Mouse (Mus musculus): ENCODE data around the gene Wwtr1.
A peak's percentile ranks its signal among the peaks of the same experiment; 100 is the strongest.

Gene Wwtr1

DNA sequence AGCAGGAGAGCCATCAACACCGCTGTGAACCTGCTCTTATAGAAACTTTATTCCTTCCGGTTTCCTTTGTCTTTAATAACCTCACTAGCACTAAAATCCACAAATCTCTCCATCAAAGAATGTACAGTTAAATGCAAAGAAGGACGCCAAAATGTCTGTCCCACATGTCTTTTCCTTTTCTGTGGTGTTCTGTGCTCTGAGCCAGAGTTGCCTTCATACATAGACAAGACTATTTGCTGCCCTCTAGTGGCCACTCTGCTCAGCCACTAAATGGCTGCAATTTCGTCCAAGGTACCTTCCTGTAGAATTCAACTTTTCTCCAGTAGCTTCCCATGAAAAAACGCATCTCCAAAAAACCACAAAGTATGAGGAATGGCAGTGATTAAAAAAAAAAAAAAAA is 127.3 kb downstream of the Wwtr1 start:
- peak in 1 of 2 experiments; percentile 31 for DNase-seq (ENCODE audit: low spot score in 2 of 2)

DNA sequence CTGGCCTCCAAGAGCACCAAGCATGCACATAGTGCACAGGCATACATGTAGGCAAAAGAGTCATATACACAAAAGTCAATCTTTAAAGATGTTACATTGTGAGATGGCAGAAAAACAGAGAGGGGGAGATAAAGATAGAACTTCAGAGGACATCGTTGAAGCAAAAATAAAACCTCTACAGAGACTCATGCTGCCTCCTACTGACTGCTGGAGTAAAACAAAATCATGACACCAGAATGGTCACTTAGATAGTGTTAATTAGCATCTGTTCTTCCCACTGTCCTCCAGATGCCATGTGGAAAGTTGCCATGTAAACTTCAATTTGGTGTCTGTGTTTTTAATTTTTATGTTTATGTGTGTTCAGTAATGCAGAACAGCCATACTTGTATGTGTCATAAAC is 127.8 kb downstream of the Wwtr1 start:
- no peak for DNase-seq (ENCODE audit: low spot score in 2 of 2)

DNA sequence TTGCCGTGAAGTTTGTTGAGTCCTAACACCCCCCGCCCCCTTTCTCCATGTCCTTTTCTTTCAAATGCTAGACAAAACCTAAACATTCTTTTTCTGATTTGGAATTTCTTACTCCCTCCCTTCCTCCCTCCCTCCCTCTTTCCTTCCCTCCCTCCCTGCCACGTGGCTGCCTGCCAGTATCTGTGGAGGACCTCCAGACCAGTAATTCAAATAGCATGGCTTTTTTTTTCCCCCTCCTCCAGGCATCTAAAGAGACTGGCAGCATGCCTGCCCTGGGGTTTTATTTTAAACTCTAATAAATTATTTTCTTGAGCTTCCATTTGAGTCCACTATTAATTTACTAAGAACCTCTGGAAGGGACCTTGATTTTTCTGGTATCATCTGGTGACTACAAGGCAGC is 130.0 kb downstream of the Wwtr1 start:
- DNase-seq (ENCODE audit: low spot score in 2 of 2): no peak

DNA sequence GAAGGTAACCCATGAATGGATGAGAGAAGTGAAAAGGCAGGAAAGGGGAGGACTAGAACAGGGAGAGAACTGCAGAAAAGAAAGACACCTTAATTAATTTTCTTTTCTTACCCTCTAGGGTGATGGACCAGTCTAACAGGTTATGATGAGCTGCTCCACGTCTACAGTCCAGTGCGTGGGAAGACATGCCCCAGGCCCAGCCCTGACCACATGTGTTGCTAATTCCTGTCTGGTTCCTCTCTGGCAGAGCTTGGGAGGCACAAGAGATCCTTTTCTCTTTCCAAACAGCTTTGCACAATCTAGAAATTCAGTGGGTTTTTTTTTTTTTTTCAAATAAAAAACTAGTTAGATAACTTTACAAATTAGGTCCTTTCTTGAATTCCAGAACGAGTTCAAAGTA is 134.8 kb downstream of the Wwtr1 start:
- DNase-seq (ENCODE audit: low spot score in 2 of 2): no peak

DNA sequence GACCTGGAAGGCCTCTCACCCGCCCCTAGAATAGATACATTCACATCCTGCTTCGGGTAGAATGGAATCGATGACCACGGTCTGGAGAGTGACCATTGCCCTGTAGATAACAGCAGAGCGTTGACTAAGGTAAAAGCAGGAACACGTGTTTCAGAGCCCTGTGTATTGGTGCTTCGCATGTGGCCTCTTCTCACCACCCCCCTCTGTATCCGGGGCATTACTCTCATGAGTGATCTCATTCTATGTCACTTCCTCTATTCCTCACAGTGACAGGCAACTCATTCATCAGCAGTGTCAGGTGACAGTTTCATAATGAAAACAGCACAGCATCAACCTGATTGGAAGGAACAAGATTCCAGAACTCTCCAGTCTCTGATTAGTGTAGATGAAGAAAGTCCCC is 140.3 kb downstream of the Wwtr1 start:
- DNase-seq (ENCODE audit: low spot score in 2 of 2): no peak

DNA sequence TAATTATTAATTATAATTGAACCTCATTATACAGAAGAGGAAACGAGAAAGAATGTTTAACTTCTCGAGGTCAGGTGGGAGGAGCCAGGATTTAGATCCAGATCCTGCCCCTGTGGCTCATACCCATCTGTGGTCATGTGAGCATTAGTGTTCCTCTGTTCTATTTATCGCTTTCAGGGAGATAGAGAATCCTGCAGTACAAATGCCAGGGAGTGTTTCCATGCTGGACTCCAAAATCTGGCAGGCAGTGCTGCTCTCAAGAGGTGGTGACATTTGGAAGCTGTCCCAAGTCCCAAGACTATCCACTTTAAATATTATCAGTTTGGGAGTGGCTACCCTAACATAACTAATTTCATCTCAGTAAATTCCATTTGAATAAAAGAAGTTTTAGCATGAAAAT is 144.0 kb downstream of the Wwtr1 start:
- DNase-seq (ENCODE audit: low spot score in 2 of 2): no peak

DNA sequence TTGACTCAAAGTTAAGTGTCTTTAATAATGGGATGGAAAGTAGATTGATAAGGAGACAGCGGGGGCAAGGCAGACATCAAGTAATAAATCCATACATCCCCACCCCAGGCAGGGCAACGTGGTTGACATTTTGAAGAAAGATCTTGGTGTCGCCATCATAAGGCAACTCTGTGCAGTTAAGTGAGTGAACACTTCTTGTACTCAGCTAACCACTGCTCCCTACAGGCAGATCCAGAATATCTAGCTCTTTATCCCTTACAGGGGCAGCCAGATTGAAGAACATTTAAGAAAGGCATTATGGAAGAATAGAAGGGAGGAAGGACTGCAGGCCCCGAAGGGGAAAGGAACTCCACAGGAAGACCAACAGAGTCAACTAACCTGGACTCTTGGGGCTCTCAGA is 146.2 kb downstream of the Wwtr1 start:
- DNase-seq (ENCODE audit: low spot score in 2 of 2): no peak

DNA sequence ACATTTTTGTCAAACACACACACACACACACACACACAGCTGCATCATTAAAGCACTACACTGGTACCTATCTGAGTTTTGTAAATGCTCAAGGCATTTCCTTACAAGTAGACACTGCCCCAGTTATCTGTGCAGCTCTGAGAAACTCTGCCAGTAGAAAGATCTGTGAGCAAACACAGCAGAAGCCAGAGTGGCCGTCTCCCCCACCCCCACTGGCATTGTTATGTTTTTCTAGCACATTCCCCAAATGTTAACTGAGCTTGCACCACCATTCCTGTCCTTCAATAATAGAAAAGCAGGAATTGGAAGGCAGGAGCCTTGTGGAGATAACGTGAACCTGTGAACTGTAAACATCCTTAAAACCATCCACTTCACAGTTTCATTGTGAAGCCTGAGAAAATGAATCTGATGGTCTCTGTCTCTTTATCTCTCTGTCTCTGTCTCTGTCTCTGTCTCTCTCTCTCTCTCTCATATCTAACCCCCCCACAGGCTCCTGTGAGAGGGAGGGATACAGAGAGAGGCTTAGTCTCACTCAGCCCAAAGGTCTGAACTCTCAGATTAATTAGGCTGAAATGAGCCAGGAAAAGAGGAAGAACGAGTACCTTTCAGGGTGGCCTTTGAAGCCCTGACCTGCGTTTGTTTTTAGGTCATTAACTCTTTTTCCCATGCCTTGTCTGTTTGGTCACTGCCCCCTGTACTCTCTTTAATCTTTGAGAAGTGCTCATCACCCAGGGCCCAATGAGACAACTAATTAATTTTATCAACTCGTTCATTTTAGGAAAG is 146.8 kb downstream of the Wwtr1 start:
- DNase-seq (ENCODE audit: low spot score in 2 of 2): no peak

DNA sequence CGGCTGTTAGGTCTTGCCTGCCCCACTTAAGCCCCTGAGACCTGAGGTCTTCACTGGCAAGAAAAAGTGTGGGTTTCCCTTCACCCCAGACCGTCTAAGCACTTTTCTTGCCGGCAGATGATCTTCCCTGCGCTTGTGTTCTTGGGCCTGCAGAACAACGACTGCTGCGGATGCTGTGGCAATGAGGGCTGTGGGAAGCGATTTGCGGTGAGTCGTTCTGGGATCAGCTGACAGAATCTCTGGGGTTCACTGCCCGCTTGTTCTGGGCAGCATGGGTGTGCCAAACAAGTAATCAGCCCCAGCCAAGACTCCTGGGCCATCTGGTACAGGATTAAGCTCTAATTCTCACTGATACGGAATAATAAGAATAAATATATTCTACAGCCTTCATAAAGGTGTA is 149.4 kb downstream of the Wwtr1 start:
- DNase-seq (ENCODE audit: low spot score in 2 of 2): no peak

DNA sequence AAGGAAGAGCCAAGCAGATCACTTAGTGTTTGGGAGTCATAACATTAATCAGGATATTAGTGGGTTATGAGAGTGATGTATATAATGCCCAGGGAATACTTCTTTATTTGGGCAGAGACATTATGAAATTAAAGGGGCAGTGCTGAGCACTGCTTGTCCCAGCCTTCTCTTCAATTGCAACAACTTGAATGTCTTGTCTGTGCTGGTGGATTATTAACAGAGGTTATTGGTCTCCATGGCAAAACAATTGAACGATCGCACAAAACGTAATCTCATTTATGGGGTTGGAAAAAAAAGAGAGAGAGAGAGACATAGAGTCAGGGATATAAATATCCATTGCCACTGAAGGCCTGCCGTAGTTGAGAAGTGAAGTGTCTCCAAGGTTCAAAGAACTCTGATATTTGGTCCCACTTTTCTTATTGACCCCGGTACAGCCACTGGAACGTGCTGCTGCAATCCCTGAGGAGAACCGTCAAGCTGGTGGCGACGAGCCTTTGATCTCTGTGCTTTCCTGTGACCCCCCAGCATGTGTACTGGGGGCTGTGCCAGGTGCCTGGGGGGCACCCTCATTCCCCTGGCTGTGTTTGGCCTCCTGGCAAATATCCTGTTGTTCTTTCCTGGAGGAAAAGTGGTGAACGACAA is 150.5 kb downstream of the Wwtr1 start, which contains the start of gene Tm4sf4:
TSS of gene Tm4sf4 (plus strand) at position 226 of the 642 bp plus-strand sequence.
- DNase-seq (ENCODE audit: low spot score in 2 of 2): no peak

DNA sequence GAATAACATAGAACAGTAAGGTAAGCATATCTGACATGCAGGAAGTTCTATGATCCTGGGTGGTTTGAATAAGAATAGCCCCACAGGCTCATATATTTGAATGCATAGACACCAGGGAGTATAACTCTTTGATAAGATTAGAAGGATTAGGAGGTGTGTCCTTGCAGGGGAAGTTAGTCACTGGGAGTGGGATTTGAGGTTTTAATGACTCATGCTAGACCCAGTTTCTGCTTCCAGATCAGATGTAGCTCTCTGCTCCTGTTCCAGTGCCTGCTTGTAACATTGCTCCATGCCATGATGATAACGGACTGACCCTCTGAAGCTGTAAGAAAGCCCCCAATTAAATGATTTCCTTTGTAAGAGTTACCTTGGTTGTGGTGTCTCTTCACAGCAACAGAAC is 155.1 kb downstream of the Wwtr1 start:
- no peak for DNase-seq (ENCODE audit: low spot score in 2 of 2)

DNA sequence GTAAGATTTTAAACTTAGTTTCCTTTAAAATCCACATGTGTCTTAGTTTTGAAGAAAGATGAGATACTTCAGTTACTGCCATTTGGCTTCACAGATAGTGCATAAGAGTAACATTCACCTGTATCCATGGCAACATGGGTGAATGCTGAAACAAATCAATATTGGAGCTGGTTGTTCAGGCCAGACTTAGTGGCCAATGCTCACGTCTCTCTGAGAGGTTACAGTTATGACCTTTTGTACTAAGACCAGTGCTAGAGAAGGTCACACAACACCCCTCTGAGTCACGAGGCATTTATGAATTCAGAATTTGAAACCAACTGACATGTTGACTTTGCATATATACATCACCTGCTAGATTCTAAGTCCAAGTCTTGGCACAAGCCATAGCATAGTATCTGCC is 155.5 kb downstream of the Wwtr1 start:
- DNase-seq (ENCODE audit: low spot score in 2 of 2): no peak

DNA sequence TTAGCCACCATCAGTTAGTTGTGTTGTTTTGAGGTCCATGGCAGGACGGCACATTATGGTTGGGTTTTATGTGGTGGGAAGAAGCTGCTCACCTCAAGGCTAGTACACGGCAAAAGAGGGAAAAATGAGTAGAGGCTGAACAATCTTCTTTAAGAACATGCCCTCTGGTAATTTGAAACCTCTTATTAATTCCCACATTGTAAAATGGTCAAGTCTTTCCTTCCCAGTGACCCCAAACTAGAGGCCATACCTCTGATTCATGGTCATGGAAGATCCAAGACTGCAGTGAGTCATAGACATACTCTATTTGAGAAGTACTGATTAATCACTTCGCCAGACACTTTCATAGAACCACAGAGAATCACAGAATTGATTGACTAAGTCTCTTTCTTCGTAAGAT is 164.2 kb downstream of the Wwtr1 start:
- DNase-seq (ENCODE audit: low spot score in 2 of 2): no peak
